Mouse (Mus musculus) MEL-GATA-1-ER (cell line): ENCODE data around the gene Prdm8.

ENCODE experiments used
- DNase-seq: peaks from one replicate; pipeline ENCODE4 v3.0.0-alpha.2; 2012; ENCODE audit warnings: low read depth; ENCODE audit errors: extremely low read depth

Prdm8 gene

DNA sequence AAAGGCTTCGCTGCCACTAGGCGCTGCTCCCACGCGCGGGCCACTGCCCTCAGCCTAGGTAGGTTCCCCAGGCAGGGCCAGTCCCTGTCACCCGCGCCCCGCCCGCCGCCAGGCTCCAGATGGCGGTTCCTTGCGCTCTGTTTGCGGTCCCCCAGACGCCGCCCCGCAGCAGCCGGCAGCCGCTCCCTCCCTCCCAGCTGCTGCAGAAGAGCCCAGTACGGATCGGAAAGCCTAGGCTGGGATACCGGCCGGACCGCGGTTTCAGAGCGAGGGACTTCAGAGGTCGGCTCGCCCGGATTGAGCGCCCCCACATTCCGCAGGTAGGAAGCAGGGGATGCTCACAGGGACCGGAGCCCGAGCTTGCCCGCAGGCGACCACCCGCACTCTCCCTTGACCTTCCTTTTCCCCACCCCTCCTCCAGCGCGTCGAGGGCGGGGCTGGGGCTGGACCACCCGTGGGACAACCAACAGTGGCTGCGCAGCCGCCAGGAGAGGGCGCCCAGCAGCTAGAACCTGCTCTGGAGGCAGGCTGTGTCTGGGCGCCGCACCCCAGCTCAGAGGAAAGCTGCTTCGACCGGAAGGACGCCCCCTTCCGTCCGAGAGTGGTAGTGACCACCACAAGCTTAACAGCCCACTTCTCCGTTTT is at the start of gene Prdm8:
Prdm8 (plus strand) TSS at position 19 of the 645 bp plus-strand sequence.
- no peak for DNase-seq

DNA sequence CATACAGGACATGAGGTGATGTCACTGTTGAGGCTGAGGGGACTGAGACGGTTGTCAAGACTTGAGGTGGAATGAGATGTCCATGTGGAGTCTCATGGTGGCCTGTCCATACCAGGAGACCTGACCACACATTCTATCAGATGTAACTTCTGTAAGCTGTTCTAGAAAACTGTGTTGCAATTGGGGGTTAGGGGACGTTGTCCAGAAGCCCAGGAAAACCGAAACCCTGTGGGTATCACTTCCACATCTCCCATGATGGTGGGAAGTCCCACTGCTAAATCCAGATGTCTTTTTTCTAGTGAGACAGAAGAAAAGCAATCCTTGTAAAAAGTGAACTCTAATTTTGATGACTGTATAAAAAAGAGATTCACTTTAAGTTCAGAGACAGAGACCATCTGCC is 39.9 kb upstream of the Prdm8 start:
- no peak for DNase-seq

DNA sequence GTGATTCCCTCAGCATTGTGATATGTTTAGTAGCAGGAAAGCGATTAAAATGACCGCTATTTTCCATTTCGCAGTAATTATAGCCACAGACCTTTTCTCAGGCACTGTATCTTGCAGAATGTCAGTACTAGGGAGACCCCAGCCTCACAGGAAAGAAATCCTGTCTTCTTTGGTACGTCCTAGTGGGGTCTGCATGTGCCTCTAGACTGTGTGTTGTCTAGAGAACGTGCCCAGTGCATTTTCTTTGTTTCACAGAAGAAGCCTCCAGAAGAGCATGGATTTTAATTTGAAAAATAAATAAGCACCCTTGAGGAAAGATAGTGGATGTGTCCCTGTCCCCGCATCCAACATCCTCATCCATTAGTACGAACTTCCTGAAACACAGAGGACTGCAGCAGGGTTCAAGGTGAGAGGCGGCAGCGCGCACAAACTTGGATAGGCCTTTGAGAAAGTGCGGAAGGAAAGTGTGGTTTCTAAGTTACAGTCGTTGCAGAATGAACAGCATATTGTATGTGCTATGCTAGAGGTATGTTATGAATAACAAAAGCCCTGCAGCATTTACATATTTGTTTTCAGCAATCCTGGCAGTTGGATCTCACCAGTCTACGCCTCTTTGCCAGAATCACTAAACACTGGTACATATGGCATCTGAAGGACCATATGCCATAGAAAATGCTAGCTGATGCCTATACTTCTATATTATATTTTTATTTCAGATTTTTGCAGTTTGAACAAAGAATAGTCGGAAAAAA is 28.3 kb upstream of the Prdm8 start:
- no peak for DNase-seq

DNA sequence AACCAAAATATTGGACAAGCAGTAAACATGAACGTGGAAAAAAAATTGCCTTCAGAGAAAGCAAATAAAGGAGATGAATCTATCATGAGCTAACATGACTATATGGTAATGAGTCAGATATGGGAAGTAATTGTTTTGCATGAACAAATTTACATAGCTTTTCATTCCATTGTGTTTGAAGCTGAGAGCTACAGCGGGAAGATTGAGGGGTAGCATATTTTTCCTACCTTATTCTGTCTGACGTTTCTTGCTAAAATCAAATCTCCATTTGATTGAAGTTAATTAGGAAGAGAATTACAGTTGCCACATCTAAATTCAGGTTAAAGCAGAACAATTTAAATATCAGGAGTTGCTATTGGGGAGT is 27.7 kb upstream of the Prdm8 start:
- DNase-seq: no peak

DNA sequence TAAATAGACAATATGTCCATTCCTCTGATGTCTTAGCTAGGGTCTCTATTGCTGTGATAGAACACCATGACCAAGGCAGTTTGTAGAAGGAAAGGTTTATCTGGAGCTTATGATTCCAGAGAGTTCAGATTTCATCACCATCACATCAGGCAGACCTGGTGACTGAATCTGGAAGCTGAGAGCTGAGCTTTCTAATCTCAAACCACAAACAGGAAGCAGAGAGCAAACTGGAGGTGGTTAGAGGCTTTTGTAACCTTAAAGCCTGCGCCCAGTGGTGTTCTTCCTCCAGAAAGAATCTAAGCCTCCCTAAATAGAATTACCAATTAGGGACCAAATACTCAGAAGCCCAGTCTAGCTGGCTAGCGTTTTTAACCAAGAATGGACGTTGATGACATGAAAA is 20.1 kb upstream of the Prdm8 start:
- no peak for DNase-seq

DNA sequence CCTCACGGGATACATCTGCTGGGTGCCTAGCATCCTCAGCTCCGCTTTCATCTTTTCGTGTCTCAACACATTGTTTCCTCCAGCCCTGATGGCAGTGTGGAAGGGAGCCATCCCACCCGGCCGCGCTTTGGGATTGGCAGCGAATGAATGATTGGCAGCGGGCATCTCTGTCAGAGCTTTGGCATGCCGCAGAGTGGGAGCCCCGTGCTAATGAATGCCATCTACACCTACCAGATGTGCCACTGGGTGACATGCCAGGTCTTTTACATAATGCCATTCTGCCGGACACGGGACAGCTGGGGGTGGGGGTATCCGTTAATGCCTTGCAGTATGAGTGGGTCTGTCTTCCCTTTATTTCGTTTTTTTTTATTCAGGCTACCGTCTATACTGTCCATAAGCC is 882 bp upstream of the Prdm8 start:
- no peak for DNase-seq

DNA sequence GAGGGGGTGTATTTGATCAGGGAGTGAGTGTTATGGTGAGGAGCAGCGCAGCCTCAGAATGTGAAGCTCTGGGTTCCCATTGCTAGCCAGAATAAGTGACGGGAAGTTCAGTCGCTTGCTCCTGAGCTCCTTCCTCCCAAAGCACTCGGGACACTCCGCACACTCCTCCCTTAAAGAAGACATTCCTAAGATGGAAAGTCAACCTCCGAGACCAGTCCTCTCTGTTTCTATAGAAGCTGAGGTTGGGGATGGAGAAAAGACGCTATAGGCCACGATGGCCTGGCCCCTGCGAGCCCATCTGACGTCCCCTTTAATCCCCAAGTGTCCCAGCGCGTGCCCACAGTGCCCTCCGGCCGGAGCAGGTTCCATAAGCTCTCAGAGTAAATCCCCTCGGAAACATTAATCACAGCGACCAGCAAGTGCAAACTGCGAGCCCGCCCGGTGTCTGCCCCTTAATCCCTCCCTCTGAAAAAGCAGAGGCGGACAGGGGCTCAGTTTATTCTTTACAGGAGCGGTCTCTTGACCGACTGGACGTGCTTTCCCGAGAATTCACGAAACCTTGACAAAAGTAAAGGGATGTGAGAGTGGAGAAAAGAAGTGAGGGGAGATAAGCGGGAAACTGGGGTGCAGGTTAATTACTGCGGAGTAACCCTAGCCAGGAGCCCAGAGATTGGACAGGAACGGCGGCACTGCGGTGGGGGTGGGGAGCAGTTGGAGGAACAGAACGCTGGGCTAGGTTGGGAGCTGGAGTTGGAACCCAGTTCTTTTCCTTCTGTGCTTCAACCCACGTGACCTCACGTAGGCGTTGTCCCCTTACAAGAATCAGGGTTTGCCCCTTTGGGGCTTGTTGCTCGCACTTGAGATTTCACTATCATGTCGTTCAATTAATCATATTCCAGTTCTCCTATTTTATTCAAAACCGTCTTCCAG is 1.6 kb downstream of the Prdm8 start:
- DNase-seq: no peak

DNA sequence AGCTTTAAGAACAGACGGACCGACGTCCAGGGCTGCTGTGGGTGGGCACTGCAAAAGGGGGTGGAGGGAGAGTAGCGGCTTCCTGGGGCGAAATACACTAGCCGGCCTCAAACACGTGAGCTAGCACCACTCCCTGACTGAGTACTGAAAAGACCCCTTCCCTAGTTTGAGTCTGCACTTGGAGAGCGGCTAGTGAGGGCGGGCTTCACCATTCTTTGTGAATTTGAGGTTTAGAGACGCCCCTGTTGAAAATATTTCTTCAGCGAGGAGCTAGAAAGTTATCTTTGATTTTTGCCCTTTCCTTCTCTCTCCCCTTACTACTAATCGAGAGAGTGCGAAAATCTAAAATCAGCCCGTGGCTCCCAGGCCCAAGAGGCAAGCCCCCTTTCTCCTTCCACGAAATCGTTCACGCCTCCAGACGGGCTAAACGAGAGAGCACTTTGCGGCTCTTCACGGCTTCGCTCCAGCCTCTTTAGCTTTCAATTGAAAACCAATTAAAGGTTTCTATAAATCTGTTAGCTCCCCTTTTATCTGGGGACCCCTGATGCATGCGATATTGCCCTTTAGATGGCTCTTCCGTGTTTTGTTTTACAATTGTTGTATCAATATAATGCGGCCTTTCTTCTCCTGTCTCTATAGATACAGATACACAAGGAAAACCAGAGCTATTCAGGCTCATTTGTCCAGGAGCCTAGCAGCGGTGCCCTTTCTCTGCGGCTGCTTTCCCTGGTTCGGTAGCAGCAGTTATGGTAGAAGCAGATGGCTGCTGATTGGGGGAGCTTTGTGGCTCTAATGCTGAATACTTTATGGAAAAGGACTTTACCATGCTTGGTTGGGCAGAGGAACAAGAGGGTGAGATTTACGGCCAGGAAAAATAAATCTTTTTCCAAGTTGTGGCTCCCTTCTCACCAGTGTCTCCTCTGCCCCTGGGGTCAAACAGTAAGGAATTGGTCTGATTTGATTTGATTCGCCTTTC is 2.7 kb downstream of the Prdm8 start:
- DNase-seq: no peak

DNA sequence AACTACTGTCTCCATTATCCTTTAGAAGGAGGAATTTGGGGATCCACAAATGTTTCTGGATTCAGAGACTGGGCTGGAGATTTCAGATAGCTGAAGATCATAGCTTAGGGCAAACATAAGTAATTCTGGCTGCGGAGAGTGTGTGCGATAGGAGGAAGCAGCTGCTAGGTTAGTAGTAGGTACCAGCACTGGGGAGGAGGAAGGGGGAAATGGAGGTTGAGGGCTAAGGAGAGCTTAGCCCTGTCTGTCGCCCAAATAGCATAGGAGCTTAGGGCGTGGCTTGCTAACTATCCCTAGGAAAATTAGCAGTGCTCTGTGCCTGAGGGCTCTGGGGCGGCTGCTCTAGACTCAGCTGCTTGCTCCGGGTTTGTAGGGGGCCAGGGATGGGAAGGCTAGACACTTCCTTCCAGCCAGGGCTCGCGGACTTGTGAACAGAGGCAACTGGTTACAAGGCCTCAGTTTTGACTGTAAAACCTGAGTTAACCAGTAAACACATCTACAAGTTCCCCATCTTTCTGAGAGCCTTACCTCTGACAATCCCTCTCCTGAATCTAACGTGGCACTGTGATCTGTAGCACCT is 4.7 kb downstream of the Prdm8 start:
- DNase-seq: no peak

DNA sequence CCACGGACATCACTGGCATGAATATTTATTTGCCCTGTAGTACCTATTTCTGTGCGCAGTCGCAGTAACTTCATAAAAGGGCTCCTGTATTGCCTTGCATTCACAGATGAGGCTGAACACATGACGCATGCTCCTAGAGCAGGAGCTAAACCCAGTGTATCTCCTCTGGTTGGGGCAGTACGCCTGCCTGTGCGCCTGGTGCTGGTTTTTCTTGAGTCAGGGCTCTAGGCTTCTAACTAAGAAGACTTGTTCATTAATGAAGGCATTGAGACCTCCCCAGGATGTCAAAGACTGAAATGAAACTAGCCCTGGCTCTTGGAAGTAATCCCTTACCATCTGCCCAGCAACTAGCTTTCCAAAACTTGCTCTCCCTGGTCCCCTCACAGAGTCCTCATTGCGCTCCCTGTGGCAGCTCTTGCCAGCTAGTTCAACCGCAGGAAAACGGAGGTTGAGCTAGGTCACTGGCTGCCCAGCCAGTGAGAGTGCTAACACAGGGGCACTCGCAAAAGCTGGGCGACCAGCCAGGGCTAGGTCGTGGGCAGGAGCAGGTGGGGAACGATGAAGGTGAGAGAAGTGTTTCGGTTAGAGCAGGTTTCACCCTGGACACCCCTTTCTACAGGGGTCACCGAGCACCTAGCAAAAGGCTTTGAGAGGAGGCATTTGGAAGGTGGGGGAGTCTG is 5.6 kb downstream of the Prdm8 start:
- DNase-seq: no peak

DNA sequence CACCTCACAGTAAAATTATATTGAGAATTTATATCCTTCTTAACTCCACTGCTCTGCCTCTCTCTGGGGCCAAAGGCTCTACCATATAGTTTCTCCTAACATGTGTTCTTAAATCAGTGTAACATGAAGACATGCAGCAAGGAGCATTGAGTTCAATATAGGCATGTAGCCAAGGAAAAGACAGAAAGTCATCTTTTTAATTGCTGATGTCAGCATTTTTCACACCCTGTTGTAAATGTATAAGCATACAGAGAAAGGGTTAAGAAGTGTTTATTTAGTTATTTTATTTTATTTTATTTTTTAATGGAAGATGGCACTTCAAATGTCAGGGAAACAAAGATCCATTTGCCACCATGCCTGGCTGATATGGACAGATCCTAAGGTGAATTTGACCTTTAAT is 6.7 kb downstream of the Prdm8 start:
- DNase-seq: no peak

DNA sequence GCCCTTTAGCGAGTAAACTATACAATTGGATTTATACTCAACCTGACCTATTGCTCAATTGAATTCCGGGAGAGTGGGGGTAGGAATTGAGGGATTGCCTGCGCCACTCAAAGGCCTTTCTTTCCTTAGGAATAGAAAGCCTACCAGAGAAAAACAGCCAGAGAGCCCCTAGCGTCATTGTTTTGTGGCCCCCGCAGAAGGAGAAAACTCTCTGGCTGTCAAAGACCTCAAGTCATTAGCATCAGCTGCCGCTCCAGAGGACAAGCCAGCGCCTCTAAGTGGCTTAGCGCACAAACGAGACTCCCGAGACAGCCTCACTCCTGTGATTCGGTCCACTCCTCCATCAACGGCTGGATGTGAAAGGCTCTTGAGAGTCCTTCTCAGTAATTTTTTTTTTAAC is 12.6 kb downstream of the Prdm8 start:
- no peak for DNase-seq

DNA sequence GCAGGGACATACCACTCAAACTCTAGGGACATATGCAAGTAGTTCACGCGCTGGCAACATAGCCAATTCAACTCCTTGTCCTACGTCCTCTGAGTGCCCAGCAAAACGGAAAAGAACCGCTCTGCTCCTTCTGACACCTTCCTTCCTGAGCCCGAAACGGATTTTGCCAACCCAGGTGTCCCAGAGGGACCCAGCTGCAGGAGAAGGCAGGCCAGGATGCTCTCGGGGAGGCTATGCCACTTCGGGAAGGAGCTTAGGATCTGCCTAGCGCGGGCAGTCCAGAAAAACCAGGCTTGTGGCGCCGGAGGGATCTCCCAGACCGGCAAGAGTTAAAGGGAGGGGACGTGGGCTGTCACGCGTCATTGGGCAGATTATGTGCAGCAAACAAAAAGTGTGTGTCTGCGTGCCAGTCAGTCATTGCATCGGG is 13.5 kb downstream of the Prdm8 start:
- no peak for DNase-seq

DNA sequence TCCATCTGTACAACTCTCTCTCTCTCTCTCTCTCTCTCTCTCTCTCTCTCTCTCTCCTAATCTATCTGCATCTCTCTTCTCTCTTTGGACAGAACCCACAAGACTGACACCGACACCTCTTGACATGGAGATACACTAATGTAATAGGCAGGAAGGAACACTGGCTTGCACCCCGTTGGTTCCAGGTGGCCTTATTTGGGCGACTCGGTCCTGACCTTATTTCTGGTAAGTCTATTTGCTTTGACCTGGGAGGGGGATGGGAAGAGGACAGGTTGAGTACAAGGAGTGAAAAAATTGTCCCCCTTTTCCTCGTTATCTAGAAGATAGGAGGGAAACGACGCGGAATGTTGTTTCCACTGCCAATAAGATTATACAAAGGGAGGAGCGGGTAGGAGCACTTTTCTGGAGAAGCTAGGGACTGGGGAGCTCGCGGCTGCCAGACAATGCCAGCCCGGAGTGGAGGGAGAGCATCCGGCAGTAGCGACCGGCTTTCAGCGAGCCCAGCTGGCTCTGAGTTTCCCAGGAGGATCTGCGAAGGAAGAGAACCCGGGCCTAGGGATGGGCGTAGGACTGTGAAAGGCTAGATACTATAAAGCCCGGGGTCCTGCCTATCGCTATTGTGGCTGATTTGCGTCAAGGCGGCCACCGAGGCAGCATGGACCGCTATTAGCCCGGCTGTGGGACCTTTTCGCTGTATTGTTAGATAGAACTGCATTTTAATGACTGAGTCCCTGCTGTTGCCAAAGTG is 14.1 kb downstream of the Prdm8 start:
- no peak for DNase-seq

DNA sequence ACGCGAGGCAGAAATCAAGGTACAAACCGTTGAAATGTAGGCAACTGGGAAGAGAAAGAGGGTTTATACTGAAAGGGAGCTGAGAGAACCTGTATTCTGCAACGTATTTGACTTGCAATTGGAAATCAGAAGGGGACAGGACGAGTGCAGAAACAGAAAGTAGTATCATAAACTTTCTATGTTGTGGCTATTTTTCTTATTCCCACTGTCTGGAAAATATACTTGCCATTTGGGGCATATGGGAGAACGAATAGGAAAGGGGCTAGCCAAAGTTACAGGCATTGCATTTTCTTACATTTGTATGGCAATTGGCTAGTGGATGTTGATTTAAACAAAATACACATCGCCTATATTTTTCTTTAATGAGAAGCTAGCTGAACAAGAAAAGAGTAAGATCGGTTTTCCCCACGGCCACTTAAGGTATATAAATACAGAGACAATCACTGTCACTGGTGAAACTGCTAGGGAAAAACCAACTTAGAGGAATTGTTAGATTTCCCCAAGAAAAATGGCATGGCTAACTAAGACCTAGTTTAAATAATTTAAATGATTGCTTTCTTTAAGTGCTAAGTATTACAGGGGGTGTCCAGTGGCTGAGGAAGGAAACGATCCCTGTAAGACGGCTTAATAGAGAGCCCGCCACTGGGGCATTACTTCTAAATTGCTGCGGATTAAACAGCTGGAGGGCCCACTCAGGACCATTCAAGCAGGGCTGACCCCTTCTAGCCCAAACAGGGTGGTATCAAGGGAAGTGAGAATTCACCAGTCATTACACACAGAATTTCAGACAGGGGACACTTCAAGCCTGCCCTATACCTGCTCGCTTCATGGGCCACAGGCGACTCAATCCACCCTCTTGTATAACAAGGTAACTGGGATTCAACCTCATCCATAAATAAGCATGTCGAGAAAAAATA is 14.9 kb downstream of the Prdm8 start:
- no peak for DNase-seq

DNA sequence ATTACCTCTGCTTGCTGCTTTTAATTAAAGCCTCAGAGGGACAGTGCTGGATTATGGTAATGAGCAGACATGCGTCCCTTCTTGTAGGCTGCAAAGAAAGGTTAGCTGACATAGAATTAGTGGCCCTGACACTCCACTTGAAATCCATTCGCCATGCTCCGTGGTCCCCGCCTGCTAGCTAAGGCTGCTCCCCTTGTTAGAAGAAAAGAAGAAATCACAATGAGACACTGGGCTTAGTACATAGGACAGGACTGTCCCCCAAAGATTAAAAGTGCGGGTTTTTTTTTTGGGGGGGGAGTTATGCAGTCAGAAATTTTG is 15.6 kb downstream of the Prdm8 start:
- DNase-seq: no peak

DNA sequence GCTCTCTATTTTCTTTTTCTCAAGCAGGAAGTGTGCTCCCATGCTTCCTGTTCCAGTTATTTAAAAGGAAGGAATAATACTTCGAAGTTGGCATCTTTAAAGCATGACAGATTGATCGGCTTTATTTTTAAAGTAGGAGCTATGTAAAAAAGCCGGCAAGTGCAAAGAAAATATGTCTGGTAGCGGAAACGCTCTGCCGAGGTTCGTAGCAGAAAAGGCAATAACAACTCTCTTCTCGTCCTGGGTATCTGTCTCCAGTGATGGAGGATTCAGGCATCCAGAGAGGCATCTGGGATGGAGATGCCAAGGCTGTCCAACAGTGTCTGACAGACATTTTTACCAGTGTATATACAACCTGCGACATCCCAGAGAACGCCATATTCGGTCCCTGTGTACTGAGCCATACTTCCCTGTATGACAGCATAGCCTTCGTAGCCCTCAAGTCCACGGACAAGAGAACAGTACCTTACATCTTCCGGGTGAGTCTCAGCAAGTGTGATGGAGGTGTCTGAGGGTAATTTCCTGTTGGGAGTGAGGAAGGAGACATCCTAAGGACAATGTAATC is 16.1 kb downstream of the Prdm8 start:
- DNase-seq: no peak

DNA sequence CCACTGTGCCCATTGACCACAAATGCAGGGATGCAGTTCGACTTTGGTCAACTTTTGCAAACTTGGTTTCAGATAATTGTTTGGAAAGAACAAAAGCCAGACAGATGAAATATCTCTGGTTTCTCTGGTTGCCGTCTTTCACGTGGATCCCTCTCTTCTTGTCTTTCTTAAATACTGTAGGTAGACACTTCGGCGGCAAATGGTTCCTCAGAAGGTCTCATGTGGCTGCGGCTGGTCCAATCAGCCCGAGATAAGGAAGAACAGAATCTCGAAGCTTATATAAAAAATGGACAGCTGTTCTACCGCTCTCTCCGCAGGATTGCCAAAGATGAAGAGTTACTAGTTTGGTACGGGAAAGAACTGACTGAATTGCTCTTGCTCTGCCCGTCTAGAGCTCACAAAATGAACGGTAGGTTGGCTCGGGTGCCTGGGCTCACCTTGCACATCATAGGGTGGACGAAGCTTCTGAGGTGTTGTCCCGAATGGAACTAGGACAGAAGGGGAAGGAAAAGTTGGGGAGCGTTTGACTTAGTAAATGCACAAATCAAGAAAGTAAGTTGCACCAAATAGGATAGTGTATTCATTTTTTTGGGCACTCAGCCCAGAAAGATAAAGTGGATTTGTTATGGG is 17.4 kb downstream of the Prdm8 start:
- DNase-seq: no peak
